Mouse (Mus musculus): ENCODE data around the gene Inca1.

- no peak for TF ChIP-seq POLR2A (IDR thresholded peaks at IDR 0.05; ENCODE audit: low read depth, low read length)
- TF ChIP-seq CTCF (IDR thresholded peaks at IDR 0.05; ENCODE audit: borderline replicate concordance, insufficient read depth, low read length), result no peak
These were observed 21.9 kb downstream of the Inca1 start for GRCm38 (mm10) chr11:70678092-70678491.
